Mouse (Mus musculus) adrenal gland, adult 8-10 months (tissue): Measurements from ENCODE around the gene Bhlhe40. TPM values are rescaled to one million over a fixed set of nuclear protein-coding genes. Genes with fewer than 3 reads are reported as not detected.

Experiments used
- DNase-seq: peaks from one replicate; pipeline ENCODE4 v3.0.0; 2022
- total RNA-seq, 4 experiments: library from RNA; stranded (reverse); gene quantifications; 2 replicates each; pipeline ENCODE4 v1.2.4; 2022

The Bhlhe40 gene
- total RNA-seq, 4 experiments from 2014 or later = 51.3 to 72.1 (median 68.6) TPM

DNA sequence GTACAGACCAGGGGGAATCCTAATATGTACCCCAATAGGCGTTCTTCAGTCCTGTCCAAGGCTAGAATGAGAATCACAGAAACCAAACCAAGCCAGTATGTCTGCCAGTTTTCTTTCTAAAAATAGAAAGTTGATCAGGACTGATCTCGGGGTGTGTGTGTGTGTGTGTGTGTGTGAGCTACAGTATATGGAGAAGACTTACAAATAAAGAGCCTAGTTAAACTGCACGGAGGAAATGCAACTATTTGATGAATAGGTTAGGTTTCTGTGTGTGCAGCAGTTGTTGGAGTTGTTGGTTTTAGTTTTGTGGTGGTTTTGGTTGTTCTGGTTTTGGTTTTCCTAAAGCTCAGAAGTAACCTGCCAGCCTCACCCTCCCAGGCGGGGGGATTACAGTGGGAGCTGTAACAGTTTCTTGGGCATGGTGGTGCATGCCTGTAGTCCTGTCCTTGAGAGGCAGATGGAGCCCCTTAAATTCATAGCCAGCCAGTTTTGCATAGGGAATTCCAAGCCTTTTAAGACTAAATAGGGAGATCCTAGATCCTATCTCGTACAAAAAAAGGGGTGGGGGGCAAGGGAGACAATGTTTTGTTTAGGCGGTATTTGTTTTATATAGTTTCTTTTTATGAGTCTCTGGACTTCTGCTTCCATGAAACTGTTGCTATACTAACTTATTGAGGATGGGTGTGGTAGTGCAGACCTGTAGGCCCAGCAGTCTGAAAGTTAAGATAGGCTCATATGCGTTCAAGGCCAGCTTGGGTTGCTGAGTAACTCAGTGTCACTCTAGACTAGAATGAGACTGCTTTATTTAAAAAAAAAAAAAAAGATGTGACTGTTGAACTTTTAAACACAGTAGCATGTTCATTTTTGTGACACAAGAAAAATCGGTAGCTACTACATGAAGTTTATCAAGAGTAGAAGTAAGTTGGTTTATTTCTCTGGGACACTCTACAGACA lies 3.1 kb downstream of the Bhlhe40 start:
- no peak for DNase-seq

DNA sequence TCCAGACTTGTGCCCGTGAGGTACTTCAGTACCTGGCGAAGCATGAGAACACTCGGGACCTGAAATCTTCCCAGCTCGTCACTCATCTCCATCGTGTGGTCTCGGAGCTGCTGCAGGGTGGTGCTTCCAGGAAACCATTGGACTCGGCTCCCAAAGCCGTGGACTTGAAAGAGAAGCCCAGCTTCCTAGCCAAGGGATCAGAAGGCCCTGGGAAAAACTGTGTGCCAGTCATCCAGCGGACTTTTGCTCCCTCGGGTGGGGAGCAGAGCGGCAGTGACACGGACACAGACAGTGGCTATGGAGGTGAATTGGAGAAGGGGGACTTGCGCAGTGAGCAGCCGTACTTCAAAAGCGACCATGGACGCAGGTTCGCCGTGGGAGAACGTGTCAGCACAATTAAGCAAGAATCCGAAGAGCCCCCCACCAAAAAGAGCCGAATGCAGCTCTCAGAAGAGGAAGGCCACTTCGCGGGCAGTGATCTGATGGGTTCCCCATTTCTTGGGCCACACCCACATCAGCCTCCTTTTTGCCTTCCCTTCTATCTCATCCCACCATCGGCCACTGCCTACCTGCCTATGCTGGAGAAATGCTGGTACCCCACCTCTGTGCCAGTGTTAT lies 4.2 kb downstream of the Bhlhe40 start:
- DNase-seq = no peak

GRCm38 (mm10) chr6:108665587-108665986 lies 5.2 kb downstream of the Bhlhe40 start:
- DNase-seq = no peak

DNA sequence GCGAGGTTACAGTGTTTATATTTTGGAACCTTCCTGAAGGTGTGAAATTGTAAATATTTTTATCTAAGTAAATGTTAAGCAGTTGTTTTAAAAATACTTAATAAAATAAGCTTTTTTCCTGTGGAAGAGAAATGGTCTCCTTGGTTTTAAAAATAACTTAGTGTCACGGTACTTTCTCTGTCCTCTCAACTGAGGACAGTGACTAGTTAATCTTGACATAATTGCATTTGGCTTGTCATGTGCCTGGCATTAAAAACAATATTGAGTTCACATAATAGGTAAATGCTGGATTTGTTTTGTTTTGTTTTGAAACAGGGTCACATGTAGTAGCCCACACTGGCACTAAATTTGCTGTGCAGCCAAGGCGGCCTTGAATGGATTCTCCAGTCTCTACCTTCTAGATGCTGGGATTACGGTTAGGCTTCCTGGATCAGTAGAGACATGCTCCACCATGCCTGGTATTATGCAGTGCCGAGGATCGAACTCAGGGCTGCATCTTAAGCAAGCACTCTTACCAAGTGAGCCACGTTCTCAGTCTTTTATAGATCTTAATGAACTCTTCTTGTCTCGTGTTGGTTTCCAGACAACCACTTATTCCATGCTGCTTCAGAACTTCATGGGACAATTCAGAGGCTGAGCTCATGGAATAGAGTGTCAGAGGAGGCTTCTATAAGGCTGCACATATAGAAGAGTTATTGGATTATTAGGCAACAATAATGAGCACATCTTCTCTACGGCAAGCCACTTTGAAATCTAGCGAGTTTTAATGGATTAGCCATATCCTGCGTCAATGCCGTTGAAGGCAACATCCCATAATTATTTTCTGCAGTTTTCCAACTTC lies 6.4 kb downstream of the Bhlhe40 start:
- no peak for DNase-seq

- no peak for DNase-seq
Measured at GRCm38 (mm10) chr6:108667599-108668021, 7.2 kb downstream of the Bhlhe40 start.

DNA sequence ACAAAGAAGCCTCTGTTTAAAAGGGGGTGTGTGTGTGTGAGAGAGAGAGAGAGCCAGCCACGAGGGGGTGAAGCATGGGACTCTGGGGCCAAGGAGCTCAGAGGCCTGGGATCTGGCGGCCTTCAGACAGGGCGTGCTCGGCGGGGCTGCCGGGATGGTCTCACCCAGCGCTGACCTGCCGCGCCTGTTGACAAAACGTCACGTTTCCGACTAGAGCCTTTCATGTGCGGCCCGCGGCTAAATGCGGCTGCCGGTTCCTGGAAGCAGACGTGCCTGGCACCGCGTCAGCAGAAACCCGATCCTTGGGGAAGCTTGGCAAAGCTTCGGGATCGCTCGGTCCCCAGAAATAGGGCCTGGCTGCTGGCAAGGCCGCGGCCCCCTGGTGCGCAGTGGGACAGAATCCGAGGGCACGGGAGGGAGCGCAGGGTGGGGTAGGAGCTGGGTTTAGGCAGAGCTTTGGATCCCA lies 7.9 kb downstream of the Bhlhe40 start:
- peak; percentile 91 for DNase-seq

DNA sequence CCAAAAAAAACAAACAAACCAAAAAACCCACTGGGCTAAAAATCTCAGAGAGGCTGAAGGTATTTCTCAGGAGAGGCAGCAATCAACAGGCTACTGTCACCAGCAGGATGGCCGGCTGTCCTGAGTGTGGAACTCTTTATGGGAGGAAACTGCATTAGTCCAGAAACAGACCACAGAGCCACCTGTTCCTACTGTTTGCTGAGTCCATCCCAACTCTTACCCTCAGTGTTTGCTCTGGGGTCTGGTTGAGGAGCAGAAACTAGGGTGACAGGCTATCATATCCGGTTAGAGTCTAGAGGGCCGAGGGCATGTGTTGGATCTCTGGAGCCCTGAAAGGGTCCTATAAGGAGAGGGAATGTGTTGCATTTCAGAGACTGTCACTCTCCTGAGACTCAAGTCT lies 9.8 kb downstream of the Bhlhe40 start:
- no peak for DNase-seq

- DNase-seq = no peak
Measured at GRCm38 (mm10) chr6:108670821-108671220, 10.4 kb downstream of the Bhlhe40 start.

DNA sequence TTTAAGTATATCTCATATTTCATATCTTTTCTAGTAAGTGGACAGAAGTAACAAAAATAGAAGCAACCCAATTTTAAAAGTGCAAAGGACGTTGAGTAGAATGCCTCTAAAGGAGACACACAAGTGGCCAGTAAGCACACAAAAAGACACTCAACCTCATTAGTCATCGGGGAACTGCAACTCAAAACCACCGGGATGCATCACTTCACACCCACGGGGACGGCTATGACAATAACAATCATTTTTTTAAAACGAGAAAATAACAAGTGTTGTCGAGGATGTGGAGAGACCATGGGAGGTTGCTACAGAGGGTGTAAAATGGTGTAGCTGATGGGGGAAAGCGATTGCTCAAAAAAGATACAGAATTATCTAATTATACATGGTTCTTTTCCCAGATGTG lies 11.7 kb downstream of the Bhlhe40 start:
- DNase-seq = no peak

- DNase-seq = no peak
Measured at GRCm38 (mm10) chr6:108674221-108674620, 13.8 kb downstream of the Bhlhe40 start.

- DNase-seq = peak; percentile 83
Measured at GRCm38 (mm10) chr6:108676783-108677340, 16.4 kb downstream of the Bhlhe40 start.

DNA sequence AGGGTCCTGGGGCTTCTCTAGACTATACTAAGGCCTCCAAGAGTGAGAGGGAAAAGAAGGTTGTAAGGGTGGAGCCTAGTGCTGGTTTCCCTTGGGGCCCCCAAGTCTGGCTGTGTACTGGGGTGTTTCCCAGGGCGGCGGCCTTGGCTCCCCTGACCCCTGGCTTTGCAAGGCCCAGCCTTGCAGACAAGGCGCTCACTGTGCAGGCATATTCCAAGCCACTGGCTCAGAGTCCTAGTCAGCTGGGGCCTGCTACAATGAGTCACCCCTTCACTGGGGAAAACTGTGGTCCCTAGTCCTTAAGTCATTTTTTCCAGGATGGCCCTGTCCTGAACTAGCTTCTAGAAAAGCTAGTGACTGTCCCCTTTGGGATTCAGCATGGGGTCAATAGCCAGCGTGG lies 17.3 kb downstream of the Bhlhe40 start:
- peak; percentile 60 for DNase-seq

- DNase-seq = no peak
Measured at GRCm38 (mm10) chr6:108678227-108678626, 17.8 kb downstream of the Bhlhe40 start.

DNA sequence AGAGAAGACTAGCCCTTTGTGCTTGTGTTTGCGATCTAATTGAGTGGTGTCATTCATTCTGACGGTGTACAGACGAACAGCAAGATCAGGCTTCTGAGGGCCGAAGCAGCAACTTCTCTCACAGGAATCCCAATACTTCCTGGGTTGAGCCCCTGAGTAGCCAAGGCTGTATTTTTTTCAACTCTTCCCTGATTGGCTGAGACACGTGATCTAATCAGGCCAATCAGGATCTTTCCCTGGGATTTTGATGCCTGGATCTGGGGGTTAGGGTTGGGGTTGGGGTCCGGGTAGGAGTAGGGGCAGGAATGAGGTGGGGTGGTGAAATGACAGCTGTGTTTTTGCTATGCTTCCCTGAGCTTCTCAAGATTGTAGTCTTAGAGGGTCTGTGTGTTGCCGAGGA lies 20.1 kb downstream of the Bhlhe40 start:
- DNase-seq = no peak

DNA sequence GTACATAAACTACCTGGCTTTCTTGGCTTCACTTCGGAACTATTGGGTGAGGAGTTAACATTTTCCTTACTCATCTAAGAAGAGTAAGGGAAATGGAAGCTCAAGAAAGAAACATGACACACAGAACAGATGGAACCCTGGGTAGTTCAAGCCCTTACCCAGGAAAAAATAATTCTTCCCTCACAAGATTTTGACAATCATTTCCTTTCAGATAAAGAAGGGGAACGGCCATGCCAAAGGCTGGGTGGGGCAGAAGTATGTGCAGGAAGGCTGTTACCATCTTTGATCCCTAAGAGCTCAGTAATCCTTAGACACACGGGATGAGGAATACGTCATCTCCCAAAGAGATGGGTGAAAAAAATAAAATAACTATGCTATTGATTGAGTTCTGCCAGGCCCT lies 20.7 kb downstream of the Bhlhe40 start:
- DNase-seq = no peak

DNA sequence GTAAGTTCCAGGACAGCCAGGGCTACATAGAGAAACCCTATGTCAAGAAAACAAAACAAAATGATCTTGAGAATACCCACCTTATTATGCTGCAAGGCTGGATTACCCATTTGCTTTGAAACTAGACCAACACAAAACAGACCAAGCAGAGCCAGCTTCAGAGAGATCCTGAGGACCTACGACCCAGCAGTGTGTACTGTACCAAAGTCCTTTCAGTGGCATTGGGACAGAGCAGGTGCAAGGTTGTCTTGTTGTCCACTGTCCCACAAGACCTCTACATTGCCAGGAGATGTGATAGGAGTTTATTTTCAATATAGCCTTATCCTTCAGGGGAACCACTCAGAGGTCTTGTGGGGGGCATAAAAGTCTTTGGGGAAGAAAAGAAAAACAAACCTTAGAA lies 22.7 kb downstream of the Bhlhe40 start:
- no peak for DNase-seq

- DNase-seq = no peak
Measured at GRCm38 (mm10) chr6:108684430-108684829, 24.0 kb downstream of the Bhlhe40 start.

DNA sequence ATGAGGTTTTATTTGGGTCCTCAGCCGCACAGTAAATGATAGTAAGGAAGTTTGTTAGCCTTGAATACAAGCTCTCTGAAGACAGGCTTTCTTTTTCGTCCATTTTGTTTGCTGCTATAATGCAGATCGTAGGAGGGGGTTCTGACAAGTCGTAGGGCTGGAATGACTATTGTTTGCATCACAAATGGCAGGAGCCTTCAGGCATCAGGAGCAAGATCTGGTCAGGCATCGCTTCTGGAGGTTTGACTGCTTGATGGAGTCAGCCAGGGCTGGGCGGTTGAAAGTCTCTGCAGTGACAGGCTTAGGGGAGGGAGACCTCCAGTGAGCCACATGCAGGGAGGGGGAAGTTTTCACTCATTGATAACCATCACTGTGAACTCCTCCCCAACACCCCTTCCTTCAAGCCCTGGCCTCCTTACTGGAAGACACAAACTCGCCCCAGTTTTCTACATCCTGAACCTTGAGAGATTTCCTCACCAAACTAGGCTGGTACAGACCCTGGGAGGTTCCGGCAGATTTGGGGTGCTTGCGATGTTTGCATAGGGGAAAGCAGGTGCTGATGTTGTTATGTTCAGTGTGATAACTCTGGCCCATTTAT lies 25.4 kb downstream of the Bhlhe40 start:
- DNase-seq = no peak

GRCm38 (mm10) chr6:108686930-108687329 lies 26.5 kb downstream of the Bhlhe40 start:
- DNase-seq = no peak

DNA sequence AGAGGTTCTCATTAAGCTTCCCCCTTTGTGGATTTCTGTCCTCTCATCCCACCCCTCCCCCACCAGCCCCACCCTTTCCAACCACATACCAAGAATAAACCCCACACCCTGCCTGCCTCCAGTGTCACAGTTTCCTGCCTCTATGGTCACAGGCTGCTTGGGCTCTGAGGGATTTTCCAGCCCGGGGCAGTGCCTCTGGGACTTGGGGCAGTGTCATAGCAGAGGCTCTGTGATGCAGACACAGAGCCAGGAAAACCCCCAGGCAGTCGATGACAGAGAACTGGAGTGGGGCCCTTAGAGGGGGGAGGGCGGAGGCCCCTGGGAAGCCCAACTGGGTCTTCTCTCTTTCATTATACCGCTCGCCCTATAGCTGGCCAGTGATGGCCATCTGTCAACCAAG lies 27.9 kb downstream of the Bhlhe40 start:
- no peak for DNase-seq

DNA sequence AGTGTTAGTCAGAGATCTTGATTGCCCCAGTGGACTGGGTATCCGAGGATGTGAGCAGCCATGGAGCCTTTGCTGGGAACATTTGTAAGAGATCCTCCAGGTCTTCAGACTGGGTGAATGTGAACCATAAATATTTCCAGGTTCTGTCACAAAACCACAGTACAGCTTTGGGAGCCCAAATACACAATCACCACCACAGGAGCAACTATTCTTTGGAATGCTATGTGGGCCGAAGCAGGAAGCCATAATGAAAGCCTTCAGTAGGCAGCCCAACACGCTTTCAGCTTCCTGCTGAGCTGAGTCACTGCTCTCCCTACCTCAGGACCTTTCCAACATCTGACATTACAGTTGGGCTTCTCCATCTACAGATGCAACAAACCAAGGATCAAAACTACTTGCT lies 32.6 kb downstream of the Bhlhe40 start:
- no peak for DNase-seq
